Mouse (Mus musculus) left cerebral cortex, postnatal 36 days (tissue): ENCODE measurements around the gene Cend1. TPM values are rescaled to one million over a fixed set of nuclear protein-coding genes. Genes with fewer than 3 reads are reported as not detected.
A peak's percentile ranks its signal among the peaks of the same experiment; 100 is the strongest.

Experiments used
- DNase-seq, 2 experiments: peaks; one replicate each; pipeline ENCODE4 v3.0.0; 2021 to 2022; ENCODE audit warnings: low spot score in 2 of 2, mixed read lengths in 1 of 2
- intact Hi-C: fragments of 180-260 bp; cut with DNase I; formaldehyde crosslinking; loops from one replicate; pipeline ENCODE4 v1.15.1; 2025
- total RNA-seq, 2 experiments: library from RNA; stranded (reverse); gene quantifications; 2 replicates each; pipeline ENCODE4 v1.2.3; 2021

Cend1 gene
- 100 to 1,000 TPM; 291 to 331 TPM for total RNA-seq

- intact Hi-C loops, result no loop called here
- peak; percentile 89 to 92 for DNase-seq
Observed at GRCm38 (mm10) chr7:141429310-141429709, at the start of gene Cend1. Cend1 (minus strand) TSS chr7:141429491.

DNA sequence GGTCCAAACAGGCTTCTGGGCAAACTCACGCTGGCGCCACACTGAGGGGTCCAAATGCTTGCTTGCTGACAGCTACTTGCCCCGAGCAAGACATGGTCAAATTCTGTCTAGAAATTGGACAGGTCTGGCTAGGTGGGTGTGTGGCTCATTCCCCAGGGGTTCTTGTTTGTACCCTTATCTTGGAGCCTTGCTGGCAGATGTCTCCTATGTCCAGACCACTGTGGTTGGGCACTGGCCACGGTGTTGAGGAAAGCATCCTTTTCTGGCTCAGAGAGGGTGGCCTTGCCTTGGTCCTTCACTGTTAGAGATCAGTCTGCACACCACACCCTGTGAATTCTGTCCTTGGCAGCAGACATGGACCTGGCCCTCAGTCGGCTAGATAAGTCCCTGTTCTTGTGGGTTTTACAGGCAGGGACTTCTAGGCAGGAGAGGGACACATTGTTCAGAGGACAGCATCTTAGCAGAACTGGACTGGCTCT, 49.0 kb upstream of the Cend1 start:
- no peak for DNase-seq
- intact Hi-C loops, result no loop called here

GRCm38 (mm10) chr7:141477578-141478269, 48.4 kb upstream of the Cend1 start:
- DNase-seq, result no peak
- intact Hi-C loops, result no loop called here

DNA sequence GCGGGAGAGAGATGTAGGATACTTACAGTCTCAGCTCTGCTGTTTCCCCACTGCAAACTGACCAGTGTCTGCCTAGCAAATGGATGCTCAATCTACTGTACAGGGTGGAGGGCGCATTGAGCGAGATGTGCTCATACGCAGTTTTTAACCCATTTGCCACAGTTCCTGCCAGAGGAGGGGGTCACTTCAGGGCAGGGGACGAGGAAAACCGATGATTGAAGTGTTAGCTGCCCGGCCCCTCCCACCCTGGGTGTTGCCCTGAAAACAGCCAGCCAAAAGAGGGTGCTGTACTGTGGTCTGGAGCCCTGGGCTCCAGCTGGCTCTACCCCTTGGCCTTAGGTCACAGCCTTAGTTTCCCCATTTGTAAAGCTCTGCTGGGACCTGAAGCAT, 47.7 kb upstream of the Cend1 start:
- no peak for DNase-seq
- intact Hi-C loops, result no loop called here

- intact Hi-C loops, result no loop called here
- DNase-seq, result peak; percentile 35 to 52
Observed at GRCm38 (mm10) chr7:141476226-141476980, 47.1 kb upstream of the Cend1 start.

GRCm38 (mm10) chr7:141475805-141476158, 46.5 kb upstream of the Cend1 start:
- DNase-seq, result no peak
- intact Hi-C loops, result no loop called here

GRCm38 (mm10) chr7:141475011-141475804, 45.9 kb upstream of the Cend1 start, which contains the start of the genes Polr2l and Tspan4:
Polr2l (minus strand) TSS chr7:141475132.
Tspan4 (plus strand) TSS chr7:141475240.
- intact Hi-C loops, result no loop called here

GRCm38 (mm10) chr7:141474160-141474559, 44.9 kb upstream of the Cend1 start:
- no peak for DNase-seq
- intact Hi-C loops, result no loop called here

More at GRCm38 (mm10) chr7:141475011-141475804, 45.9 kb upstream of the Cend1 start, which contains the start of the genes Polr2l and Tspan4:
- DNase-seq, result peak; percentile 87

DNA sequence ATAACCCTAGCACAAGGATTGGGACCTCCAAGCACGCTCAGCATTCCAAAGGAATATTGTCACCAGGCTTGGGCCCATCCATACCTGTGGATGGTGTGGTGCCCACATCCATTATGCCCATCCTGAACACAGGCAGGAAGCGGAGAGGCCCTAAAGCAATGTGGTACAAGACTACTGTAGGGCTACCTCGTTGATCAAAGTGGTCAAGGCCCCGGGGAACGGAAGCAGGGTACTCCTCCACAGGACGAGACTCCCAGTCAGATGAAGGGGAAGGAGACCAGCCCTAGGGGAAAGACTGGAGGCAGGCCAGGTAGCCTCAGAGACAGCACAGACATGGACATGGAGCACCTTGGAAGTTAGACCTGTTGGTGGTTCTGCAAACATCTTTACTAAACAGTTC, 43.5 kb upstream of the Cend1 start:
- intact Hi-C loops, result no loop called here
- no peak for DNase-seq

- intact Hi-C loops, result no loop called here
- no peak for DNase-seq
Observed at GRCm38 (mm10) chr7:141472226-141472625, 42.9 kb upstream of the Cend1 start.

DNA sequence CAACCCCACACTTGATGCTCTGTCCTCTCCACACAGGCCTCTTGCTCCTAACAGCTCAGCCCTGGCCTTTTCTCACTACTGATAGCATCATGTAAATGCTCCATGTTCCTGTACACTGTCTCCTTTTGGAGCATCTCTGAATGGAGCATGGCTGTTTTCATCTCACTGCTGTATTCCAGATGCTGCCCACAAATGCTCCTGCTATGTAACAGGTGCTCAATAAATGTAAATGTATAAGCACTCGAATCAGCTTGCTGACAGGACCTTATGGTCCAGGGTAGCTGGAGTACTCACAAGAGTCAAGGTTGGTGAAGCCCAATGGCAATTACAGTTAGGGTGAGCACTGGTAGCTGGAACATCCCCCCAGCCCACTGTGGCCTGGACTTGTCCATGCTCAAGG, 41.9 kb upstream of the Cend1 start:
- DNase-seq, result no peak
- intact Hi-C loops, result no loop called here

GRCm38 (mm10) chr7:141470637-141470944, 41.3 kb upstream of the Cend1 start:
- no peak for DNase-seq
- intact Hi-C loops, result no loop called here

GRCm38 (mm10) chr7:141469901-141470636, 40.8 kb upstream of the Cend1 start:
- intact Hi-C loops, result no loop called here
- DNase-seq, result no peak

DNA sequence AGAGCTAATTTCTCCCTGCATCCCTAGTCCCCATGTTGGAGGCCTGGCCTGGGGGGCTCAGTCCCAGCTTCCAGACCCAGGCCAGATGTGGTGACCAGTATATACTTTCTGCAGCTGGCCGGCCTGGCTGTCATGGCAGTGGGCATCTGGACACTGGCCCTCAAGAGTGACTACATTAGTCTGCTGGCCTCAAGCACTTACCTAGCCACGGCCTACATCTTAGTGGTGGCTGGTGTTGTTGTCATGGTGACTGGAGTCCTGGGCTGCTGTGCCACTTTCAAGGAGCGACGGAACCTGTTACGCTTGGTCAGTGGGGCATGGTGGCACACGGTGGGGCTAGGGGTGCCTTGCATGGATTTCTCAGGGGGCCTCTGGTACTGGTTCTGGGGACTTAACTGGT, 40.1 kb upstream of the Cend1 start:
- no peak for DNase-seq
- intact Hi-C loops, result no loop called here

DNA sequence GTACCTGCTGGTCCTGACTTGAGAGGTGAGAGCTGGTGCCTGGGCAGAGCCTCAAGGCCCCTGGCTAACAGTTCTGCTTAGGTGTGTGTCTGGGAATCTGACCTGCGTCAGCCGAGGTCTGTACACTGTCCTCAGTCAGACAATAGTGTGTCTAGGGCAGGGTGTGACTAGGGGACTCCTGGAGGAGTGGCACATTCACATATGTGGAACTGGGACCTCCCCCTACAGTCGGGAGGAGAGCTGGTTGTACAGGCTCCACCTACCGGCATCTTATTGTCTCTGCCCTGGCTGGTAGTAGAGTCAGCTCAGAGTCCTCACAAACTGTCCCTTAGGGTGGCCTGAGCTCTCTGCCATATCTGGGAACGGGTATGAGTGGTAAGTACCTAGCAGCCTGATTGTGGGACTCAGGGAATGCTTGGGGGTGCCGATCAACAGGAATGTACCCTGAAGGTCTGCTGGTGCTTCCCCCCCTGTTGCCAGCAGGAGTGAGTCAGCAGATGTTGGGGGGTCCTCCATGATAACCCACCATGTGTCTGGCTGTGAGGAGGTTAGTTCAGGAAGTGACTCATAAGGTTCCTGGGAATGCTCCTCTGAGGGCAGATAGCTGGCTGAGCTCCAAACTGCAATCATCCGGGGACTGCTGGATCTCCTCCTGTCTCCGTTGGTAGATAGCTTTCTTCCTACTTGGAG, 39.4 kb upstream of the Cend1 start:
- intact Hi-C loops, result no loop called here

DNA sequence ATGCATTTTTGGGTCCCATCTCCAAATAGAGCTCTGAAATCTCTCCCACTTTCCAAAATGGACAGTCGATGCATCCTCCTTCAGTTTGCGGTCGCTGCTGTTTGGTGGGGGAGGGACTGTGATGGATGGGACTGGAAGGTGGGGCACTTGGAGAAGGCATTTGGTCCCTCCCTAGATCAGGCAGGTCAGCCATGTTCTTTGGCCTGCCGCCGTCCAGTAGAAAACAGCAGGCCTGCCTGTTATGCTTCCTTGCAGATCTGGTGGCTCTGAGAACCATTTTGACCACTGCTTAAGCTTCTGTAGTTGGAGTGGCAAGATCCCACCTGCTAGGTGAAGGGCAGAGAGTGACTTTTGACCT, 38.9 kb upstream of the Cend1 start:
- intact Hi-C loops, result no loop called here
- DNase-seq, result no peak

More for the DNA sequence above, 39.4 kb upstream of the Cend1 start:
- DNase-seq, result peak; percentile 50 to 58

- intact Hi-C loops, result no loop called here
Observed at GRCm38 (mm10) chr7:141467230-141468030, 38.1 kb upstream of the Cend1 start, which contains the start of gene Cd151. Cd151 (plus strand) TSS chr7:141467392.

GRCm38 (mm10) chr7:141466607-141467148, 37.4 kb upstream of the Cend1 start:
- intact Hi-C loops, result no loop called here
- no peak for DNase-seq

More at GRCm38 (mm10) chr7:141467230-141468030, 38.1 kb upstream of the Cend1 start, which contains the start of gene Cd151:
- DNase-seq, result peak; percentile 70 to 74
